Mouse (Mus musculus): ENCODE results near the gene Olfr286.

Olfr286 gene

DNA sequence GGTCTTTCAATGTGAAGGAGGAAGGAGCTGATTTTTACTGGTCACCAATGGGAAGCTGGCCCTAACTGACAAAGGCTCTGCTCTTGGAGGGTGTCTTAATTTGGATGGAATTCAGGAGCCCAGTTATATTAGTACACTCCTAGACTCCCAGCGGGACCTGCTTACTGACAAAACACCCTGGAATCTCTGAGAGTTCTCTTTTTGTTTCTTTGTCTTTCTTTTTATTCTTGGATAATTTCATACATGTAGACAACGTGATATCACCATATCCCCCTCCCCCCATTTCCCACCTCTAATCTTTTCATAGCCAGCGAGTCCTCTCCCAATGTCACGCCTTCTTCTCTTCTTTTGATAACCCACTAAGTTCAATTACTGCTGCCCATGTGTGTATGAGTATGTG, at the start of gene Olfr286:
TSS of gene Olfr286 (minus strand) at position 101 of the 400 bp plus-strand sequence.
- DNase-seq = no peak

DNA sequence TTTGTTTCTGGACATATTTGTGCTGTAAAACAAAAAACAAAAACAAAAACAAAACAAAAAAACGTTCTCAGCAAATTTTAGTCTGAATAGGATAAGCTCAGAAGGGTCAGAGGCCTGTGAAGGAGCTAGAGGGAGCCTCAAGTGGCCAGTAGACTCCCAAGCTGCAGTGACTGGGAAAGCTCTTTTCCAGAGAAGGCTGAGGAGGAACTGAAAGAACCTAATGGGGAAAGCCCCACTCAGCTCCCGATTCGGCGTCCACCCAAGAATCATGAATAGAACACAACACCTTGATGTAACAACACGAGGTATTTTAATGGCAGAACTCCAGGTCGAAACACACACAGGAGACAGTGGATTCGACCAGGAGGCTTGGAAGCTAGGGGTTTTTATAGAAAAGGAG, 23.5 kb upstream of the Olfr286 start:
- DNase-seq = no peak

DNA sequence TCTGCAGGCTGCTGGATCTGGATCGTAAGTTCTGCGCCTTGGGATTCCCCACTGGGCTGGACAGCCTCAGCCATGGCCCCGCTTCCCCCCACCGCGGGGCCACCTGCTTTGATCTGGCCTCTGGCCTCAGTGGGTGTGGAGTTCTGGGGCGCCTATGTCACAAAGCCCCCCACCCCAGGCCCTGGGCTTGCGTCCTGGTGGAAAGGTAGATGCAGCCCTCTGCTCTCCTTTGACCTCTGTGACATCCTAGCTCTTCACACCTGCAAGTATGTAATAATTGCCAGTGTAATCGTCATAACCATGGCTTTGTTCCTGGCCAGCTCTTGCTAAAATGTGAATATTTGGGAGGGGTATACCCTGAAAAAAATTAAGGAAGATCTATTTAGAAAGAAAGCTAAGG, 22.9 kb upstream of the Olfr286 start, which contains the start of gene H1fnt:
TSS of gene H1fnt (minus strand) at position 101 of the 400 bp plus-strand sequence.
- no peak for DNase-seq

- DNase-seq = peak; percentile 62 to 86
These were observed 22.0 kb upstream of the Olfr286 start for GRCm38 (mm10) chr15:98256271-98256670.

GRCm38 (mm10) chr15:98235442-98235841, 1.2 kb upstream of the Olfr286 start:
- no peak for DNase-seq

GRCm38 (mm10) chr15:98226096-98226495, 8.2 kb downstream of the Olfr286 start:
- DNase-seq = no peak

- DNase-seq = no peak
These were observed 8.6 kb downstream of the Olfr286 start for GRCm38 (mm10) chr15:98225610-98226009.

GRCm38 (mm10) chr15:98222377-98222776, 11.9 kb downstream of the Olfr286 start:
- DNase-seq = no peak

- DNase-seq = no peak
These were observed 13.4 kb downstream of the Olfr286 start, which contains the start of the genes Gm44579 and Olfr287 for GRCm38 (mm10) chr15:98220877-98221276. Gene Gm44579 (minus strand): TSS chr15:98220977. Gene Olfr287 (minus strand): TSS chr15:98221056.

- DNase-seq = no peak
These were observed 20.1 kb downstream of the Olfr286 start for GRCm38 (mm10) chr15:98214130-98214529.

- DNase-seq = peak; percentile 18 to 51
These were observed 20.8 kb downstream of the Olfr286 start for GRCm38 (mm10) chr15:98213336-98213870.

DNA sequence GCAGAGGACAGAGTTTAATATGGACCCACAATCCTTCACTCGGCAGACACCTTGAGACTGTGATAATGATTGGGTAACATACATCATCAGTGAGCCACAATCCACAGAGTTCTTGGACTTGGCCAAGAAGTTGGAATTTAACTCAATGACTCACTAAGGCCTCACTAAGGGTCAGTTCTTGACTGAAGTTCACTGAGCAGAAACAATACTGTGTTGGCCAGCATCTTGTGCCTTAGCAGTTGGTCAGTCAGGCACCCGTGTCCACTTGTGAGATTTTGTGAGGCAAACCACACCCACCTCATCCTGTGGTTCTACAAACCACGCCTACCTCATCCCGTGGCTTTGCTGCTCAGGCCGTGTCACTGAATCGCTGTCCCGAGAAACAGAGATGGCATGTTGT, 24.6 kb downstream of the Olfr286 start:
- peak; percentile 50 to 80 for DNase-seq

- DNase-seq = no peak
These were observed 38.8 kb downstream of the Olfr286 start, which contains the start of gene Olfr288 for GRCm38 (mm10) chr15:98195442-98195841. Gene Olfr288 (minus strand): TSS chr15:98195542.

DNA sequence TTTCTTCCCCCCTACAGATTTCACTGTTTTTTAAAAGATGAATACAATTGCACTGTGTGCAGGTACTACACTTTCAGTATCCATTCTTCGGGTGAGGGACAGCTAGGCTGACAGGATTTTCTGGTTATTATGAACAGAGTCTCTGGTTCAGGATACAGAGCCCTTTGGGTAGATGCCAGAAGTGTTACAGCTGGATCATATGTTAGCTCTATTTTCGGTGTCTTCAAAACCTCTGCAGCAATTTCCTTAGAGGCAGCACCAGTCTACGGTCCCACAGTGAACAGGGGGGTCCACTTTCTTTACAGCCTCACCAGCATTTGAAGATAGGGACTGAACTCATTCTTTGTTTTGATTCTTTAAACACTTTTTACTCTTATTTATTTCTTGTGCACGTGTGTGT, 49.8 kb downstream of the Olfr286 start:
- no peak for DNase-seq

DNA sequence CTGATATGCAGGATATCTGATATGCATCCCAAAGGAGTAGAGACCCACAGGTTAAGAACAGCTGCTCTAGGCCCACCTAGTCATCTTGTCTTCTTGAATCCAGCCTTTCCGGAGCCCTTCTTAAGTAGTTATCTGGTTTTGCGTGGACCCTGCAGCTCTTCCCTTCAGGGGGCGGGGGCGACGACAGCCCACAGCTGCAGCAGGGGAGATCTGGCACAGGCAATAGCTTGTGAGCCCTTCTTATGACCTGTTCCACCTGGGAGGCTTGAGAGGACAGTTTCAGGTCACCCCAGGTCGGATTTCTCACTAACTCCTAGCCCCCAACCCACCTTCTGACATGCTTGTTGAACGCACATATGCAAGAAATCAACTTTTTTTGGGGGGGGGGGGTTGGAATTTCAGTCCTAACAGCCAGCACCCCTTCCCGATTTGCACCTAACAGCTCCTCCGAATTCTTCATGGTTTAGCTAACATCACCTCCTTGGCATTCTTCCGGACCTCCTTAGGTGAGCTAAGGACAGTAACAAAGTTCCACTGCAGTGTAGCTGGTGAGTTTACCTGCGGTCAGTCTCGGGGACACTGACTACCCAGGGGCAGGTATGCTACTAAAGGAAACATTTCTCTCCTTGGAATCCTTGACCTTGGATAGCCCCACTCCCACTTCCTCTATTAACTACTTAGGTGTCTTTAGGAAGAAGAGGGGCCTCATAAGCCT, 52.2 kb downstream of the Olfr286 start:
- DNase-seq = peak in 1 of 2 experiments; percentile 43

- peak; percentile 93 to 96 for DNase-seq
These were observed 53.0 kb downstream of the Olfr286 start for GRCm38 (mm10) chr15:98181132-98181711.

DNA sequence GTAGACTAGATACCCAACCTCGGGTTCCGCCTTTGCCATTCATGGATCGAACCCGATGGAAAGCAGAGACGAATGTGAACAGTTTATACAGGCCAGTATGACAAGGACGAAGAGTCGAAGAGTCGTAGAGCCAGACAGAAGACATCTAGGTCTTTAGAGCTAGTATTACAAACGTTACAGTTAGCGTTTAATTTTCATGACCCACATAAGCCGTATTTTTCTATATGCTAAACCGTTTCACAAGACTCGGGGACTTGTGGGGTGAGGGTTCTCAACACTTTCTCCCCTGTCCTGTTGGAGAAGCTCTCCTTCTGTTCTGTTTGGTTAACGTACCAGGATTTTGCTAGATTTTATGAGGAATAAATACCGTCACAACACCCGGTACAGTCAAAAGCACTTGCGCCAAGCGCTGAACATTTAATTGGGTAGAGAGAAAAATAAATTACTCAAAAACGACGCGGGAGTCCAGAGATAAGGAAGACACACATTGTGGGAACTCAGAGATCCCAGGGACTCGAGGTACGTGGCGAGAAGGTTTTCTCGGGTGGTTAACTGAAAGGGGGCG, 53.6 kb downstream of the Olfr286 start:
- no peak for DNase-seq

- DNase-seq = no peak
These were observed 56.9 kb downstream of the Olfr286 start for GRCm38 (mm10) chr15:98177320-98177719.

All from kidney, postnatal 25 days (tissue).